Mouse (Mus musculus) T-helper 1 cell (primary cell): ENCODE data around the gene Pawr.

Experiments
- in situ Hi-C: fragments of 300-600 bp; cut with MboI, MseI; formaldehyde crosslinking; loops from one replicate; pipeline ENCODE4 v1.15.1; 2025; ENCODE audit warnings: high pct_unique_total_duplicates

The Pawr gene

DNA sequence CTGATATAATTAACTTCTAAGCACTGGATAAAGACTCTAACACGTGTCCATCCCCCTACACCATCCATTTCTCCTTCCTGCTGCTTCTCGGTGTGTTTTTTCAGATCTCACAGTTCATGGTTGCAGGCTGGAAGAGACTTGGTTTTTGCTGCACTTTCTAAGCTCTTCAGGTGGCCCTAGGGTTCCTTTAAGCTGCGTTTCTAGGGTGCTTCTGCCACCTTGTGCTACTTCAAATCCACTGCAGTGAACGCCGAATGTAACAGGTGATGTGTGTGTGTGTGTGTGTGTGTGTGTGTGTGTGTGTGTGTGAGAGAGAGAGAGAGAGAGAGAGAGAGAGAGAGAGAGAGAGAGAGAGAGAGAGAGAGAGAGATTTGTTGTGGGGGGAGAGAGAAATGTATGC lies 103.7 kb downstream of the Pawr start:
- in situ Hi-C loops: loop anchor here (5.0 to 25.0 kb wide), 2 partner anchors 138 to 498 kb away; no protein-coding TSS in a partner anchor

DNA sequence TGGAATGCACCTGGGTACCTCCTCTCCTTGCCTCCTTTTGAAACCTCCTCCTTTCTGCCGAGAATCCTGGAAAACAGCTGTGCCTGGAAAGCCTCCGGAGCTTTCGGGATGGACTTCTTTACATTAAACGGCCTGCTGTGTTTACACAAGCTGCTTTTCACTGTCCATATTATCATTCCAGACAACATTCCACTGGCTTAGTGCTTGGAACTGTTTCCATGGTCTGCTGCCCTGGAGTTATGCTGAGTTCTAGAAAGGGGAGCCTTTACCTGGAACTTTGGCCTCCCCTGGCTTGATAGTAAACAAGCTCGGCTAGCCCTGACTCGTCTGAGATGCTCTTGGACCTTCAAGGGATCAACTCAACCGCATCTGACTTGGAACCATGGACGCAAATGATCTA lies 104.4 kb downstream of the Pawr start:
- in situ Hi-C loops: loop anchor here (5.0 to 25.0 kb wide), 2 partner anchors 139 to 499 kb away; no protein-coding TSS in a partner anchor

DNA sequence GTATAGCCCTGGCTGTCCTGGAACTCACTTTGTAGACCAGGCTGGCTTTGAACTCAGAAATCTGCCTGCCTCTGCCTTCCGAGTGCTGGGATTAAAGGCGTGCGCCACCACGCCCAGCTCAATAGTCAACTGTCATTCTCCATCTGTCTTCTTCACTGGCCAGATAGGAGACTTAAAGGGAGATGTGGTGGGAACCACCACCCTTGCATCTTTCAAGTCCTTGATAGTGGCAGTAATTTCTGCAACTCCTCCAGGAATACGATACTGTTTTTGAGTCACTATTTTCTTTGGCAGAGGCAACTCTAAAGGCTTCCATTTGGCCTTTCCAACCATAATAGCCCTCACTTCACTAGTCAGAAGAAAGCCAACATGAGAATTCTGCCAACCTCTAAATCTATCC lies 108.3 kb downstream of the Pawr start:
- in situ Hi-C loops: loop anchor here (10.0 to 25.0 kb wide), 3 partner anchors 55 to 635 kb away; no protein-coding TSS in a partner anchor

DNA sequence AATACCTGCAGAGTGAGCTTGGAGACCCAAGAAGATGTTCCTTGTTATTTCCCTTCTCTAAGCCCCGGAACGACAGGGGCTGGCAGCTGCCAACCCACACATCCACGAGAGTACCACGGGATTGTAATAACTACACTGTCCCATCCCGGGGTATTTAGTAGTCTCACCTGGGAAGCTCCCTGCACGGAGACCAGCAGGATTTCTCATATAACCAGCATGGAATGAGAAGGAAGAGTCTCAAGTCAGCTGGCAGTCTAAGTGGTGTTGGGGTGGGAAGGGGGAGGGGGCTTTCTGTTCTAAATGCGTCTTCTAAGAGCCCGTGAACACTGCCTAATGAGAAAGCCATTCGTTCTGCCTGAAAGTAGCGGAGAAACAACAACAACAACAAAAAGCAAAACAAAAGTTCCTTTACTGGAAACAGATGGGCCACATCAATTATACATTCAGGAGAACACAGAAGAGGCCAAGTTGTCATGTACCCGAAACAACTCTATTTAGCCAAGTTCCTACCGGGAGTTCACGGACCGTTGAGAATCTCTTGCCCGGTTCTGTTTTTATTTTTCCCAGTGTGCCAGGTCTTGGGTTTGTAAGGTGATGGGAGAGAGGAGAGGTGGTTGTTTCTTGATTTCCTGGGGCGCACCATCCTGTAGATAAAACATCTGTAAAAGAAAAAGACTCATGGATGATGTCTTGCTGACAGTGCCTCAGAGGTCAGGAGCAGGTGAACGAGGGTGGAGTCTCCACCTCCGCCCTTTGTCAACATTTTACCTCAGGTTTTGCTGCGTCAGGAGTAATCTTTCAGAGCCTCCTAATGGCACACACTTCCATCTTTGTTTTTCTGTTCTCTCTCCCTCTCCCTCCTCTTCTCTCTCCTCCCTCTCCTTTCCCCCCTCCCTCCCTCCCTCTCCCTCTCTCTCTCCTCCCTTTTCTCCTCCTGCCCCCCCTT lies 112.3 kb downstream of the Pawr start:
- in situ Hi-C loops: loop anchor here (10.0 to 25.0 kb wide), 3 partner anchors 59 to 639 kb away; no protein-coding TSS in a partner anchor

DNA sequence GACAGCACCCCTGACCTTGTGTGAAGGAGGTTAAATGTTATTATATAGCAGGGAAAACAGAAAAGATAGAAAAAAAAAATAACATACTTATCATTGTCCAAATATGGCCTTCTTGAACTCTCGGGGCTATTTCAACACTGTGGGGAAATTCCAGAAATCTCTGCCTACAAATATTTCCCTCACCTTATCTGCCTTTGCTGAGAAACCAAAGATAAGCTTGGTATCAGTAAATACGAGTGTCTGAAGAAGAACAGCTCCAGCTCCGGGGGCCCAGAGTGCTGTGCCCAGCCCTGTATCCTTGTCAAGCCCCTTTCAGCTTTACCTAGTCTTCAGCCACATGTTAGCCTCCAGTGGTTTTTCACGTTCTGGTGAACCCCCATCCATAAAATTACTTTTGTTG lies 113.2 kb downstream of the Pawr start:
- in situ Hi-C loops: loop anchor here (10.0 to 25.0 kb wide), 3 partner anchors 60 to 640 kb away; no protein-coding TSS in a partner anchor

DNA sequence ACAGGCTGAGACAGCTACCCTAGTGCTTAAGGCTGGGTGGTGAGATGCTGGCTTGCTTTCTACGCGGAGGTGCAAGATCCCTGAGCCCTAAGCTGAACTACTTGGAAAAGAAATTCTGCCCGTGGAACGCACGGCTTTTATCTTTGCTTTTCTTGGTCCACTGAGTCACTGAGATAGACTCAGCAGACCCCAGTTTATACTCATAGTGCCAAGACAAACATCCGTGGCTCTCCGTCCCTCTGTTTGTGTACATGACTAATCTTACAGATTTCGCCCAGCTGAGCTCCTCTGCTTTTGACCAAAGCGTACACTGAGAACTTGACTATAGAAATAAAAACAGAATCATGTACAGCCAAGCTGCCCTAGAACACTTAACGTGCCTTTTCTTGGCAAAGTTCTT lies 113.7 kb downstream of the Pawr start:
- in situ Hi-C loops: loop anchor here (10.0 to 25.0 kb wide), 3 partner anchors 61 to 641 kb away; no protein-coding TSS in a partner anchor

DNA sequence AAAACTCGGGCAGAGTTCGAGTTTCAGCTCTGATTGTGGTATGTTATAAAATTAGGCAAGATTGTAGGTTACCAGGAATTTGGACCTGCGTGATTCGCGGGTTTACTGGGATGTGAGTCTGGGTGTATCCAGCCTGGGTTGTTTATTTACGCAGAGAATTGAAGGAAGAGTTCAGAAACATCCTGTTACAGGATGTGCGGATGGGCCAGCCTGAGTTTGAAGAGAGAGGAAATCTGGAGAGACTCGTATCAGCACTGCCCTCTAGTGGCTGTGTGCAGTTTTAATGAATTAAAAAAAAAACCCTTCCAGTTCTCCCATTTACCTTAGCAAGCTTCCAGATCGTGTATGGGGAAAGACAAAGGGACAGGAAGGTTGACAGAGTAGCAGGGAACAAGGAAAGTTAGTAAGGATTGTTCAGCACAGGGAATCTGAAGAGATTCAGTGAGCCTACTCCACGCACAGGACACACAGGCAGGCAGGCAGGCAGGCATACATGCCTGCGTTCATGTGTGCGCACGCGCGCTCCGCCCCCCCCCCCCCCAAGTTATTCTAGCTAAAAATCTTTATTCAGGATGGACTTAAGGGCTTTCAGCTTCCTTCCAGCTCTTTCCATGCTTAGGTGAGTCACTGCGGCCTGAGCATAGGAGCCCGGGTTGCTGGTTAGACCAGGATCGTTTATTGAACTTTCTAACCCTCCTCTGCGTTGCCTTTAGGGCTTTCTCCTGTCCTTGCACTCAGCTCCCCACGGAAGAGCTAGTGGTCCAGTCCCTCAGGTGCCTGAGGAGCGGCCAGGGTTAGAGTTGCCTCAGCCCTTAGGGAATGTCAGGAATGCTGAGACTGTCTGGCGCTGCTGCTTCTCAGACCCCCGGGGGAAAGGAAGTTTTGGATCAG lies 114.4 kb downstream of the Pawr start:
- in situ Hi-C loops: loop anchor here (10.0 to 25.0 kb wide), 3 partner anchors 61 to 641 kb away; no protein-coding TSS in a partner anchor

DNA sequence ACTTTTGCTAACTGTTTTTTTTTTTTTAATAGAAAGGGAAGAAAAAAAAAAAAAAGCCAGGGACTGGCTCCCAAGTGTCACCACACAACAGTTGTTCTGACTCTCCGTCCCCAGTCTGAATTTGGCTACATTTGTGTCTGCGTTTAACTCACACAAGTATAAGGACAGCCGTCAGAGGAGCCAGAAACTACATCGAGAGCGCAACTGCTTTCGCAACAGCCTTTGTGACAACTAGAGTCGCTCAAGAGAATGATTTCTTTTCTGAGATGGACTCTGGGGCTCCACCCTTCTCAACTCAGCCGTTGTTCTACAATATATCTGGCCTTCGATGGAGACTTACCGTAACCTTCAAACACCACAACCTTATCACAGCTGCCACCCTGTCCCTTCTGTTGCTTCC lies 115.3 kb downstream of the Pawr start:
- in situ Hi-C loops: loop anchor here (10.0 to 25.0 kb wide), 3 partner anchors 62 to 642 kb away; no protein-coding TSS in a partner anchor

DNA sequence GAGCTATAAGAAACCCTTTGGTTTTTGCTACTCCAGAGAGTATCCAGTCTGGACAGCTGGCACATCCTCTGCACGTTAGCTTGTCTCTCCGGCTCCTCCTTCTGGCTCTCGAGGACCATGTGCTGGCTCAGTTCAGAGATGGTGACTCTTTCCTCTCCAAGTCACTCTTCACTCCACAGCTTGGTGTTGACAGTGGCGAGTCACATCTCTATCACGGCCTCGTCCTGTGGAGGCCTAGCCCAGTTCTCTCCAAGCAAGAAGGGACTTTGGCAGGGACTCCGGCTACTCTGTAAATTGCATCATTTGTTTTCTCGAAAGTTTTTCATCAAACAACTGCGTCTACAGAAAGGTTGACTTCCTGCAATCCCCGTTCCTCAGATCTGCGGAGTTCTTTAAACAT lies 116.5 kb downstream of the Pawr start:
- in situ Hi-C loops: loop anchor here (10.0 to 25.0 kb wide), 3 partner anchors 64 to 644 kb away; no protein-coding TSS in a partner anchor

DNA sequence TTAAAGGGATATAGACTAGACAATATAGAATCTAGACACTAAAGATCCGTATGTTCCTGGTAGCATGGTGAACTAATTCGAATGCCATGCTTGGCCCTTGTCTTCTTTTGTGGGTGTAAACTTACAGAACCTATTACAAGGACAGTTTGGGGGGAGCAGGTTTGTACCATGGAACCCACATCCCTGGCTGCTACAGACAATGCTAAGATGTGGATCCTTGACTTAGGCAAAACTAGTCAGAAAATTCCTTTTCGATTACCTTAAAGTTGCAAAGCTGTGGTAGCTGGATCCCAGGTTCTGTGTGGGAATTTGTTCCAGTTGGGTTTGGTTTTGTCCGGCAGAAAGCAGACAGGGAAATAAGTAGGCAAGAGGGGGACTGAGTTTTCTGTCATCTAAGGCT lies 118.5 kb downstream of the Pawr start:
- in situ Hi-C loops: no loop called here

DNA sequence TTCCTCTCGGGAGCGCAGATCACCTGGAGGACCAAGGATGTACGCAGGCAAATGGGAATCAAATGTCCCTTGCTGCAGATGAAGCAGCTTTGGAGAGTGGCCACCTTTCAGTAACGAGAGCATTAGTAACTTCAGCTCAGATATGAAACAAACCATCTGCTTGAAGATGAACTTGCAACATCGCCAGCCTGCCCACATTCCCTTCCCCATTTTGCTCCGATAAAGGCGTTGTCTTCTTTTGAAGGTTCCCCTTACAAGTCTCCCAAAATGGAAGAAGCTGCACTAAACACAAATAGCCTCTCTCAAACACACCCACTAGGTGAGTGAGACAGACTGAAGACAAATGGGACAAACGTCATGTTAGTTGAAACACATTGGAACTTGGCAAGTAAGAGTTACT lies 119.6 kb downstream of the Pawr start:
- in situ Hi-C loops: no loop called here

DNA sequence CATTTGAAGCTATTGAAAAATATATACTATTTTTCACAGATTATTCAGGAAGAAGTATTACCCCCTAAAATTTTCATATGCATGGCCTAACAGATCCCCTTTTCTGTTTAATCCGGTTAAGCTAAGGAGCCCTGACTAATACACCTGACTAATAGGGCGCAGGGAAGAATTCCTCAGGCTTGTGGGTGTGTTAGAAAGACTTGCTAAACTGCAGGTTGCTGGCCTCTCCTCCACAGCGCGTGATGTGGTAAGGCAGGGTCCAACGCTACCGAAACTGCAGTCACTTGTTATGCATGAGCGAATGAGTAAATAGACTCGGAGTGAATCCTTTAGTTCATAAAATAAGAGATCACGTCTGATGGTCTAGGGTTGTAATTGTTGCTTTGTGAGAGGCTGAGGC lies 120.5 kb downstream of the Pawr start:
- in situ Hi-C loops: no loop called here

DNA sequence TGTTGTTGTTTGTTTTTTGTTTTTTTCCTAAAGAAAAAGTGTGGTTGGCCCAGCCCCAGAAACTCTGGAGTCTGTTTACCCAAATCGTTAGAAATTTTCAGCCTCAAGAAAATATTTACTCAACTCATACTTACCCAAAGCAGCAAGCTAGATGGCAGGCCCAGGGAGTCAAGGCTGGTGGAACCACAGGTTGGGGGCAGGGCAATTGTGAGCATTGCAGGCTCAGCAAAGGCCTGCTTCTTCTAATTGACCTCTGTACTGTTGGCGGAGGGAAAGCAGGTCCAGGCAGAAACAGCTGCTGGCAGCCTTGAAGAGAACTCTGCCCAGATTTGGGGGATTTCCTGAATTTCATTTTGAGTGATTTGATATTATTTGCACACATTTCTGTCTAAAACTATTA lies 121.6 kb downstream of the Pawr start:
- in situ Hi-C loops: no loop called here

DNA sequence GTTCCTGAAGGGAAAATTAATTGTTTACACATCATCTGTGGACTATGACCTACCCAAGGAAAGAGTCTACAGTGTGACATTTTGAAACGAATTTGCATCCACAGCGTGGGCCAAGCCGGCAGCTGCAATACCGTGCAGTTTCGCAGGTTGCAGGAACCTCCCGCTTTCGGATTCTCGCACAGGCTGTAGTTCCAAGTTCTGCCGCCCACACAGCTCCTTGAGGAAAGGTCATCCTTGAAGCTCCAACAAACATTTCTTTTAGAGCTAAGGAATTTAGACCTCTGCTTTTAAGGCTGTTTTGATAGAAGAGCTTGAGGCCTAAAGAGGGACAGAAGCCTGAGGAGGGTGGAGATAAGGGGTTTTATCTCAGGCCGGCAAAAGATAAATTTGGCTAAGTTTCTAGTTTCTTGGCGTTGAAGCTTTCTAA lies 122.8 kb downstream of the Pawr start:
- in situ Hi-C loops: no loop called here

DNA sequence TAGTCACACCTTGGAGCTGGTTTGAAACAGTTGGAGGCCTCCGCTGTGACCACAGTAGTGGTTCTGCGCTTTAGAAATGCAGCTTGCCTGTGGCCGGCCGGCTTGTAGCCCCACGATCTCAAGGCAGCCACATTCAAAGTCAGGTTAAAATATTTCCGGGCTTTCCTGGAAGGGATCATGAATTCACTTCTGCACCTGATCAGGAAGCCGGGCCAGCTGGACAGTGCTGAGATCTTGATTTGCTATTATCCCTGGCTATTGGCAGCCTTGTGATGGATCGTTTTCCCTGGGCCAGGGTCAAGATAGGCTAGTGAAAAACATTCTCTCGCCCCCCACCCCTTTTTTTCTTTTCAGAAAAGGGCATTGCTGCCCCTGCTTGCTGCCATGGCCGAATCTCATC lies 123.3 kb downstream of the Pawr start:
- in situ Hi-C loops: no loop called here

DNA sequence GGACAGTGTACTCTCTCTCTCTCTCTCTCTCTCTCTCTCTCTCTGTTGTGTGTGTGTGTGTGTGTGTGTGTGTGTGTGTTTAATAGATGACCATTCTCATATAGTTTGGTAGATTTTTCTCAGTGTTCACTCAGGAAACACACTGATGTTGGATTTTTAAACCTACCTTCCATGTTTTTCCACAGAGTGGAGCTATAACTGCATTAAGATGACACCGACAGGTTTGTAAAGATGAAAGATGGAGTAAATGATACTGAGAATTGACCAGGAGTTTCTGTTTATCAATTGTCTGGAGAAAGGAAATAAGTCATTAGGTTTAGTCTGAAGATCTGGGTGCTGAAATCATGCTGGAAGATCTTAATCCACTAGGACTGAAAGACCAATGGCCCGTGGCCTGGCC lies 124.0 kb downstream of the Pawr start:
- in situ Hi-C loops: no loop called here

DNA sequence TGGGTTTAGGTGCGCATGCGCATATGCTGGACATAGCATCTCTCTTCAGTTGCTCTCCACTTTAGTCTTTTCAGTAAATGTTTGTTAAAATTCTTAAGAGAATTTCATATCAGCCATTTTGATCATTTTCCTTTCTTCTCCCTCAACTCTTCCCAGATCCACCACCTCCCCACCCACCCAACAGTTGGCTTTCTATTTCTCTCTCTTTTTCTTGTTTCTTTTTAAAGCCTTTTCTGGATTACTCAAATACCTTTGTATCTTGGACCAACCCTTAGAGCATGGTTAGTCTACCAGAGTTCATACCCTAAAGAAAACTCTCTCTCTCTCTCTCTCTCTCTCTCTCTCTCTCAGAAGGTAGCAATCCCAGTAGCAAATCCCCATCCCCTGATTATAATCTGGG lies 125.1 kb downstream of the Pawr start:
- in situ Hi-C loops: no loop called here

DNA sequence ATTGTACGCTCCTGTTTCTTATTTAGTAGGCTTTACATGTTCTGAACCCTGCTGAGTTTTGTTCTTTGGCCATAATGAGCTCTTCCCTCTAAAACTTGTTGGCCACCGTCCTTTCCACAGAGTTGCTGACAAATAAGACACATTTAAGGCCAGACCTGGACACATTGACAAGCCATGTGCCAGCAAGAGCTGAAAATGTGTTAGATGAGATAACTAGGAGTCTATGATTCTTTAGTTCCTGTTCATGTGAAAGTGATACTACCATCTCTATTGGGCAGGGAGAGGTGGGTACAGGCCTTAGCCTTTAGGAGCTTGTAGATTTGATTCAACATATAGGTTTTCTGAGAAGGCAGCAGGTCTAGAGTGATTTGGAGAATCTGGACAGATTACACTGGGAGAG lies 129.9 kb downstream of the Pawr start:
- in situ Hi-C loops: no loop called here
